Mouse (Mus musculus) midbrain, embryonic 14.5 days (tissue): ENCODE data around the gene Ica1. TPM values are rescaled to one million over a fixed set of nuclear protein-coding genes. Genes with fewer than 3 reads are reported as not detected.

Experiments used
- ATAC-seq: fragments of 200-750 bp; cut with Nextera tagmentation; 2 replicates; pipeline ENCODE4 v1.8.0; 2017; ENCODE audit warnings: moderate number of reproducible peaks, moderate library complexity; ENCODE audit not compliant: low FRiP score, low TSS enrichment
- DNase-seq: peaks from one replicate; pipeline ENCODE4 v3.0.0-alpha.2; 2015
- H3K27ac ChIP-seq: fragments of 300-500 bp; sonication (generic); replicated peaks from 2 replicates; pipeline ENCODE4 v1.5.1; 2014; ENCODE audit warnings: mild to moderate bottlenecking, low read depth, low read length, moderate library complexity
- H3K27me3 ChIP-seq: fragments of 300-500 bp; sonication (generic); 2 replicates; pipeline ENCODE4 v1.6.1; 2014; ENCODE audit warnings: low read length, control low read depth, mixed read lengths; ENCODE audit not compliant: control insufficient read depth, insufficient read depth
- H3K36me3 ChIP-seq: fragments of 300-500 bp; sonication (generic); 2 replicates; pipeline ENCODE4 v1.6.1; 2014; ENCODE audit warnings: low read length, control low read depth; ENCODE audit not compliant: control insufficient read depth, insufficient read depth
- H3K4me1 ChIP-seq: fragments of 300-500 bp; sonication (generic); 2 replicates; pipeline ENCODE4 v1.6.1; 2014; ENCODE audit warnings: mild to moderate bottlenecking, antibody characterized with exemption, low read length, control low read depth; ENCODE audit not compliant: control insufficient read depth, insufficient read depth
- H3K4me2 ChIP-seq: fragments of 300-500 bp; sonication (generic); 2 replicates; pipeline ENCODE4 v1.6.1; 2014; ENCODE audit warnings: mild to moderate bottlenecking, low read length, moderate library complexity
- H3K4me3 ChIP-seq: fragments of 300-500 bp; sonication (generic); replicated peaks from 2 replicates; pipeline ENCODE4 v1.5.1; 2014; ENCODE audit warnings: low read depth, low read length
- H3K9ac ChIP-seq: fragments of 300-500 bp; sonication (generic); replicated peaks from 2 replicates; pipeline ENCODE4 v1.6.1; 2014; ENCODE audit warnings: mild to moderate bottlenecking, low read length, moderate library complexity
- H3K9me3 ChIP-seq: fragments of 300-500 bp; sonication (generic); 2 replicates; pipeline ENCODE4 v1.6.1; 2016; ENCODE audit warnings: low read length, control low read depth, mixed read lengths; ENCODE audit not compliant: control insufficient read depth
- WGBS: fragments of 180-500 bp; shearing (Covaris S2); extraction: QIAGEN DNeasy Blood & Tissue Kit; methylation state at CpG from one replicate; pipeline ENCODE4 v1.1.7; 2014; 5-methylcytosine and 5-hydroxymethylcytosine counted together
- polyA plus RNA-seq: library from polyadenylated mRNA; unstranded; fragments of >200 nt; fragmentation: Nextera tagmentation; extraction: Ambion mirVana; gene quantifications from 2 replicates; pipeline ENCODE4 v1.2.1, GENCODE M21; 2014

Ica1 gene
- polyA plus RNA-seq, 1 experiment from 2014 or later: 59.0 TPM

- H3K4me3 ChIP-seq: no peak overlapping the region
- H3K27ac ChIP-seq: no peak overlapping the region
- H3K9ac ChIP-seq: no peak overlapping the region
- ATAC-seq: no peak
- no peak for DNase-seq
- H3K4me1 ChIP-seq: no peaks in the 10 kb centered on the region
- no peak overlapping the region for H3K4me2 ChIP-seq
- H3K36me3 ChIP-seq: no peaks in the 10 kb centered on the region
- H3K9me3 ChIP-seq: no peaks in the 10 kb centered on the region
- 90% methylated on average over 14 of the region's 14 CpGs for WGBS
- no peaks in the 10 kb centered on the region for H3K27me3 ChIP-seq
Measured at GRCm38 (mm10) chr6:8686678-8687580, 91.4 kb downstream of the Ica1 start.

GRCm38 (mm10) chr6:8683379-8683778, 94.9 kb downstream of the Ica1 start:
- Histone ChIP-seq H3K36me3 (no peaks in the 10 kb centered on the region), H3K4me3 (no peak overlapping the region), H3K4me2 (no peak overlapping the region), H3K27ac (no peak overlapping the region), H3K4me1 (no peaks in the 10 kb centered on the region), H3K9ac (no peak overlapping the region), H3K9me3 (no peaks in the 10 kb centered on the region), H3K27me3 (no peaks in the 10 kb centered on the region)
- no peak for DNase-seq
- 96% methylated on average over 10 of the region's 10 CpGs for WGBS
- ATAC-seq: no peak

GRCm38 (mm10) chr6:8680931-8681330, 97.4 kb downstream of the Ica1 start:
- no peaks in the 10 kb centered on the region for H3K27me3 ChIP-seq
- H3K4me3 ChIP-seq: no peak overlapping the region
- H3K9ac ChIP-seq: no peak overlapping the region
- H3K9me3 ChIP-seq: no peaks in the 10 kb centered on the region
- WGBS: 78% methylated on average over 8 of the region's 8 CpGs
- ATAC-seq (no peak), DNase-seq (no peak)
- H3K4me1 ChIP-seq: no peaks in the 10 kb centered on the region
- no peak overlapping the region for H3K27ac ChIP-seq
- no peak overlapping the region for H3K4me2 ChIP-seq
- no peaks in the 10 kb centered on the region for H3K36me3 ChIP-seq

GRCm38 (mm10) chr6:8673013-8673412, 105.3 kb downstream of the Ica1 start:
- Histone ChIP-seq H3K27ac (no peak overlapping the region), H3K4me2 (no peak overlapping the region), H3K36me3 (0 out of 2 replicates have a peak, but pooled peaks cover 4% of the 10 kb centered on the region), H3K4me3 (no peak overlapping the region), H3K9me3 (no peaks in the 10 kb centered on the region), H3K9ac (no peak overlapping the region), H3K27me3 (no peaks in the 10 kb centered on the region), H3K4me1 (no peaks in the 10 kb centered on the region)
- WGBS: 99% methylated on average over 4 of the region's 4 CpGs
- DNase-seq (no peak), ATAC-seq (no peak)

GRCm38 (mm10) chr6:8669343-8669742, 108.9 kb downstream of the Ica1 start:
- ATAC-seq (no peak), DNase-seq (no peak)
- Histone ChIP-seq H3K27me3 (no peaks in the 10 kb centered on the region), H3K9ac (no peak overlapping the region), H3K4me2 (no peak overlapping the region), H3K9me3 (no peaks in the 10 kb centered on the region), H3K4me1 (no peaks in the 10 kb centered on the region), H3K36me3 (0 out of 2 replicates have a peak, but pooled peaks cover 4% of the 10 kb centered on the region), H3K27ac (no peak overlapping the region), H3K4me3 (no peak overlapping the region)
- 82% methylated on average over 4 of the region's 4 CpGs for WGBS

DNA sequence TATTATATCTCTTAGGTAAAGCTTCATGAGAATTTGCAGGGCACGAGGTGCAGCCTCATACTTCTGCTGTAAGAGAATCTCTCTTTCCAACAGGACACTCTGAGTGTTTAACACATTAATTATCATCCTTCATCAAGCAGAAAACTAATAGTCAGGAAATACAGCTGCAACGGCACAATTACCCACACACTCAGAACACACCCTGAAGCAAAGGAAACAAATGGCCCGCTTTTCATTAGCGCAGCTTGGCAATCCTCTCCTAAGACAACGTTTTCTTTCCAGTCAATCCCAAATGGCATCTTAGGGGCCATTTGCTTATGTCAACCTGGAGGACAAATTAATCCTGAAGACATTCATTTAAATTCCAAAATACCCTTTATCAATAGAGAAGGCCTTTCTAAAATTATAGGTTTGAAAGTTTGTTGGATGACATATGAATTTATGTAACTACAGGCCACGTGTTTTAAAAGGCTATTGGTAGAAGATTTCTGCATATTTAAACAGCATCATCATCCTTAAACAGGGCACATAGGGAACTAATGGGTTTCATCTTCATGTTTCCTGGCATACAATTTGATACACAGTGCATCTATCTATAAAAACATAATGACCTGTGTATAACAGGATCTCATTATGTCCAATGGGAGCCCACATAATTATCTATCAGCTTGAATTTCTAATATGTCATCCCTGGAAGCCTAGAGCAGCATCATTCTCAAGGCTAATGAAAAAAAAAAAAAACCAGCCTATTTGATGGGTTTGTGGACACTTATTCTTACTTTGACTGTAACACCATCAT, 110.1 kb downstream of the Ica1 start:
- no peaks in the 10 kb centered on the region for H3K4me1 ChIP-seq
- 71% methylated on average over 6 of the region's 6 CpGs for WGBS
- no peak overlapping the region for H3K4me3 ChIP-seq
- H3K9ac ChIP-seq: no peak overlapping the region
- no peaks in the 10 kb centered on the region for H3K9me3 ChIP-seq
- 0 out of 2 replicates have a peak, but pooled peaks cover 4% of the 10 kb centered on the region for H3K36me3 ChIP-seq
- no peak overlapping the region for H3K4me2 ChIP-seq
- ATAC-seq (no peak), DNase-seq (no peak)
- no peaks in the 10 kb centered on the region for H3K27me3 ChIP-seq
- no peak overlapping the region for H3K27ac ChIP-seq

GRCm38 (mm10) chr6:8665786-8666185, 112.5 kb downstream of the Ica1 start:
- no peak overlapping the region for H3K4me3 ChIP-seq
- no peak overlapping the region for H3K4me2 ChIP-seq
- H3K36me3 ChIP-seq: 0 out of 2 replicates have a peak, but pooled peaks cover 4% of the 10 kb centered on the region
- H3K27ac ChIP-seq: no peak overlapping the region
- no peaks in the 10 kb centered on the region for H3K9me3 ChIP-seq
- H3K9ac ChIP-seq: no peak overlapping the region
- ATAC-seq (no peak), DNase-seq (no peak)
- WGBS: 92% methylated on average over 5 of the region's 5 CpGs
- H3K27me3 ChIP-seq: no peaks in the 10 kb centered on the region
- H3K4me1 ChIP-seq: peaks cover 17% of the 10 kb centered on the region

DNA sequence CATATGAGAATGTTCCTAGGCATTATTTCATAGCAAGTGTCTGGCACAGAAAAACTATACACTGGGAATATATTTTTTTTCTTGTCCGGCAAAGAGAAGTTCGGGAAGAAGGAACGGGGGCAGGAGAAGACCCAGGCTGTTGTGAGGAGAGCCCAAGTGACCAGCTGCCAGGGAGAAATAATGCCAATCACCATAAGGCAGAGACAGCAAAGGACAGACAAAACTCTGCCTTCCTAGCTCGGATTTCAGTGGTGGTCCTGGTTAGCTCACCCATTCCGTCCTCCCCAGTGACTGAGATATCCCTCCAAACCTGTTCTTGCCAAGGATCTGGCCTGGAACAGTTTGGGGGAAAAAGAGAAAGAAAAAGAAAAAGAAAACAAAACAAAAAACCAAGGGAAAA, 113.3 kb downstream of the Ica1 start:
- Histone ChIP-seq H3K9me3 (no peaks in the 10 kb centered on the region), H3K36me3 (0 out of 2 replicates have a peak, but pooled peaks cover 4% of the 10 kb centered on the region), H3K4me3 (no peak overlapping the region), H3K9ac (no peak overlapping the region), H3K4me2 (no peak overlapping the region), H3K27ac (no peak overlapping the region), H3K27me3 (no peaks in the 10 kb centered on the region), H3K4me1 (peaks cover 20% of the 10 kb centered on the region)
- no peak for DNase-seq
- 93% methylated on average over 5 of the region's 5 CpGs for WGBS
- ATAC-seq: no peak
